8 mouse cellular contexts compared by ENCODE assay signal in the genomic region with DNA sequence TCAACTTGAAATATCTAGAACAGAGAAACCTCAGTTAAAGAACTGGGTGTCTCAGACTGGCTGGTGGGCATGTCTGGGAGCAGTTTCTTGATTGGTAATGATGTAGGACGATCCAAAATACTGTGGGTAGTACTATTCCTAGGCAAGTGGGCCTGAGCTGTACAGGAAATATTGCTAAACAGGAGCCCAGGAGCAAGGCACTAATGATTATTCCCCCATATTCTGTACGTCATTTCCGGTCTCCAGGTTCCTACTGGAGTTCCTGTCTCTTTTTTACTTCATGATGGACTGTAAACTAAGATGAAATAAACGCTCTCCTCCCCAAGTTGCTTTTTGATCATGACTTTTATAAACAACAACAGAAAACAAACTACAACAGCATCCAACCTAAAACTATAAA. TPM values are rescaled to one million over a fixed set of nuclear protein-coding genes. Genes with fewer than 3 reads are reported as not detected.
DNase-seq lines count a peak whose midpoint lies in the region; ATAC-seq and TF ChIP-seq lines count a peak whose summit lies in the region.

No protein-coding gene starts in this region.

- DNase-seq in forebrain, embryonic 10.5 days (ENCODE audit: extremely low spot score, low spot score), result no peak
- no peak for DNase-seq in lung, embryonic 14.5 days
- no peak for DNase-seq in lung, postnatal 25 days (ENCODE audit: low spot score)
- DNase-seq in Muller cell, postnatal 12 days (ENCODE audit: inconsistent ontology term), result no peak
- no peak for DNase-seq in layer of hippocampus, postnatal 10 days (ENCODE audit: low spot score in 2 of 2)

- no peaks in the 10 kb centered on the region for H3K9me3 ChIP-seq in forebrain, embryonic 10.5 days
- H3K9me3 ChIP-seq in forebrain, embryonic 16.5 days (ENCODE audit: control insufficient read depth, low read length), result no peaks in the 10 kb centered on the region
- no peaks in the 10 kb centered on the region for H3K9me3 ChIP-seq in lung, embryonic 14.5 days (ENCODE audit: low read depth, low read length)
- no peaks in the 10 kb centered on the region for H3K9me3 ChIP-seq in limb, embryonic 15.5 days
- no peaks in the 10 kb centered on the region for H3K9me3 ChIP-seq in neural tube, embryonic 15.5 days (replicated peaks)

- H3K36me3 ChIP-seq in forebrain, embryonic 10.5 days (replicated peaks), result no peaks in the 10 kb centered on the region
- no peaks in the 10 kb centered on the region for H3K36me3 ChIP-seq in forebrain, embryonic 16.5 days (ENCODE audit: control insufficient read depth, insufficient read depth)
- no peaks in the 10 kb centered on the region for H3K36me3 ChIP-seq in lung, embryonic 14.5 days (ENCODE audit: insufficient read depth)
- no peaks in the 10 kb centered on the region for H3K36me3 ChIP-seq in limb, embryonic 15.5 days
- no peaks in the 10 kb centered on the region for H3K36me3 ChIP-seq in neural tube, embryonic 15.5 days

- no peaks in the 10 kb centered on the region; the same call in 1 of the 2 replicates for H3K27me3 ChIP-seq in forebrain, embryonic 10.5 days (ENCODE audit: poor library complexity, severe bottlenecking)
- H3K27me3 ChIP-seq in forebrain, embryonic 16.5 days (replicated peaks; ENCODE audit: control insufficient read depth, insufficient read depth, low read length), result no peaks in the 10 kb centered on the region
- no peaks in the 10 kb centered on the region for H3K27me3 ChIP-seq in lung, embryonic 14.5 days (ENCODE audit: insufficient read depth, low read length)
- no peaks in the 10 kb centered on the region for H3K27me3 ChIP-seq in limb, embryonic 15.5 days
- 0 out of 2 replicates have a peak, but pooled peaks cover 2% of the 10 kb centered on the region for H3K27me3 ChIP-seq in neural tube, embryonic 15.5 days (replicated peaks)

- no peak overlapping the region for H3K9ac ChIP-seq in forebrain, embryonic 16.5 days (replicated peaks; ENCODE audit: low read depth, low read length)
- peak overlapping the region; percentile 52; the same call in 1 of the 2 replicates for H3K9ac ChIP-seq in lung, embryonic 14.5 days
- no peak overlapping the region for H3K9ac ChIP-seq in limb, embryonic 15.5 days
- no peak overlapping the region for H3K9ac ChIP-seq in neural tube, embryonic 15.5 days (replicated peaks)

- no peak for TF ChIP-seq CTCF in lung, embryonic 14.5 days (IDR thresholded peaks at IDR 0.05; ENCODE audit: low read depth)

- H3K27ac ChIP-seq in forebrain, embryonic 10.5 days, result peak overlapping the region; percentile 69; the same call in 1 of the 2 replicates
- H3K27ac ChIP-seq in forebrain, embryonic 16.5 days (ENCODE audit: low read length), result no peak overlapping the region
- no peak overlapping the region for H3K27ac ChIP-seq in lung, embryonic 14.5 days (ENCODE audit: low read depth)
- no peak overlapping the region for H3K27ac ChIP-seq in limb, embryonic 15.5 days
- no peak overlapping the region for H3K27ac ChIP-seq in neural tube, embryonic 15.5 days (replicated peaks)

- ATAC-seq in forebrain, embryonic 16.5 days, result no peak
- no peak for ATAC-seq in lung, embryonic 14.5 days (ENCODE audit: insufficient read depth)
- ATAC-seq in limb, embryonic 15.5 days (ENCODE audit: insufficient number of reproducible peaks, low FRiP score, low TSS enrichment, low read depth), result no peak
- no peak for ATAC-seq in neural tube, embryonic 15.5 days (ENCODE audit: low FRiP score)

- 88% methylated on average over 4 of the region's 4 CpGs for WGBS in forebrain, embryonic 10.5 days
- 88% methylated on average over 4 of the region's 4 CpGs for WGBS in forebrain, embryonic 16.5 days
- WGBS in lung, embryonic 14.5 days, result 74% methylated on average over 4 of the region's 4 CpGs
- WGBS in limb, embryonic 15.5 days, result 85% methylated on average over 4 of the region's 4 CpGs
- WGBS in neural tube, embryonic 15.5 days, result 92% methylated on average over 4 of the region's 4 CpGs

- peak overlapping the region; percentile 49 for H3K4me3 ChIP-seq in forebrain, embryonic 10.5 days
- H3K4me3 ChIP-seq in forebrain, embryonic 16.5 days (replicated peaks; ENCODE audit: low read length), result no peak overlapping the region
- H3K4me3 ChIP-seq in lung, embryonic 14.5 days (ENCODE audit: low read depth, low read length), result no peak overlapping the region; the same call in 1 of the 2 replicates
- H3K4me3 ChIP-seq in limb, embryonic 15.5 days, result peak overlapping the region; percentile 40
- H3K4me3 ChIP-seq in neural tube, embryonic 15.5 days (replicated peaks), result no peak overlapping the region

- peaks cover 14% of the 10 kb centered on the region for H3K4me1 ChIP-seq in forebrain, embryonic 10.5 days
- H3K4me1 ChIP-seq in forebrain, embryonic 16.5 days (replicated peaks; ENCODE audit: control insufficient read depth, insufficient read depth, low read length), result peaks cover 5% of the 10 kb centered on the region
- H3K4me1 ChIP-seq in lung, embryonic 14.5 days (ENCODE audit: insufficient read depth), result 0 out of 2 replicates have a peak, but pooled peaks cover 2% of the 10 kb centered on the region
- peaks cover 8% of the 10 kb centered on the region; the same call in 1 of the 2 replicates for H3K4me1 ChIP-seq in limb, embryonic 15.5 days
- peaks cover 5% of the 10 kb centered on the region for H3K4me1 ChIP-seq in neural tube, embryonic 15.5 days

- H3K4me2 ChIP-seq in forebrain, embryonic 16.5 days (ENCODE audit: low read length), result no peak overlapping the region
- H3K4me2 ChIP-seq in lung, embryonic 14.5 days, result peak overlapping the region; percentile 77
- H3K4me2 ChIP-seq in limb, embryonic 15.5 days, result peak overlapping the region; percentile 60
- H3K4me2 ChIP-seq in neural tube, embryonic 15.5 days, result peak overlapping the region; percentile 63

RNA-seq across cellular contexts. Expression of gene Gcnt2, which starts 5.7 kb away (rescaled TPM):
- polyA plus RNA-seq in forebrain, embryonic 10.5 days (2016; fragmentation: Nextera tagmentation; extraction: Ambion mirVana), result 2.2 and 3.0 TPM in 2 replicates
- polyA plus RNA-seq in forebrain, embryonic 16.5 days (2015; fragmentation: Nextera tagmentation; extraction: Ambion mirVana), result 5.1 and 5.2 TPM in 2 replicates
- polyA plus RNA-seq in lung, embryonic 14.5 days (2014; fragmentation: Nextera tagmentation; extraction: Ambion mirVana), result 2.5 and 3.2 TPM in 2 replicates
- polyA plus RNA-seq in limb, embryonic 15.5 days (2015; fragmentation: Nextera tagmentation; extraction: Ambion mirVana), result 3.4 and 3.7 TPM in 2 replicates
- polyA plus RNA-seq in neural tube, embryonic 15.5 days (2015; fragmentation: Nextera tagmentation; extraction: Ambion mirVana), result 5.6 and 6.2 TPM in 2 replicates
- 10 to 100 TPM; 11.1 to 13.2 TPM for total RNA-seq in layer of hippocampus, postnatal 10 days (2021)

Comparison
In these comparisons a context has a peak if more than half of its experiments do, and no peak if none do; other contexts are left out.
1. H3K4me3 ChIP-seq: peak in forebrain, embryonic 10.5 days (single experiment) and limb, embryonic 15.5 days (single experiment); none in forebrain, embryonic 16.5 days (single experiment), lung, embryonic 14.5 days (single experiment) and neural tube, embryonic 15.5 days (single experiment).